Mouse (Mus musculus): ENCODE measurements around the gene Cntfr. TPM values are rescaled to one million over a fixed set of nuclear protein-coding genes. Genes with fewer than 3 reads are reported as not detected.

The Cntfr gene
- polyA plus RNA-seq, 1 experiment from 2014 or later, result 51.6 TPM

- H3K27me3 ChIP-seq (ENCODE audit: insufficient read depth, poor library complexity, severe bottlenecking), result peaks cover 55% of the 10 kb centered on the region
- H3K36me3 ChIP-seq, result peaks cover 20% of the 10 kb centered on the region
- H3K27ac ChIP-seq, result peak overlapping the region; percentile 71; the same call in 1 of the 2 replicates
- H3K4me3 ChIP-seq, result no peak overlapping the region
- H3K9me3 ChIP-seq, result no peaks in the 10 kb centered on the region
- DNase-seq (ENCODE audit: low spot score), result no peak
- H3K4me1 ChIP-seq (replicated peaks), result peaks cover 88% of the 10 kb centered on the region
- 73% methylated on average over 8 of the region's 8 CpGs for WGBS
Measured at GRCm38 (mm10) chr4:41635224-41635623, 61.7 kb downstream of the Cntfr start.

DNA sequence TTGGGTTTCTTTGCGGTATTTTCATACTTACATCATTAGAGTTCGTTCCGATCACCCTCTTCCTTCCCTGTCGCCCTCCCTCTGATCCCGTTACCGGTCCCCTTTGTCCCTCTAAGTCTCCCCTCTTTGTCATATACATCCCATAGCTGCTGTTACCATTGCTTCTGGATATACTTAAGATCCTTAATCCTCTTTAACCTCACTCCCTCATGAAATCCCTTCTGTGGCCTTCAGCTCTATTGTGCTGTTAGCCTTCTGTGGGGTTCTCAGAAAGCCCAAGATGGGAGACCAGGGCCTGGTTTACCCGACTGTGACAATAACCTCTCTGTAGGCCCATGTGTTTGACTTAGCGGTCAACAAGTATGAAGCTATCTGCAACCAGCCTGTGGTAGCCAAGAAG is 62.3 kb downstream of the Cntfr start:
- peaks cover 59% of the 10 kb centered on the region for H3K27me3 ChIP-seq (ENCODE audit: insufficient read depth, poor library complexity, severe bottlenecking)
- no peak overlapping the region for H3K4me3 ChIP-seq

GRCm38 (mm10) chr4:41633001-41633400 is 63.9 kb downstream of the Cntfr start:
- Histone ChIP-seq H3K27me3 (ENCODE audit: insufficient read depth, poor library complexity, severe bottlenecking) (peaks cover 55% of the 10 kb centered on the region), H3K9me3 (no peaks in the 10 kb centered on the region), H3K27ac (no peak overlapping the region), H3K4me3 (no peak overlapping the region), H3K36me3 (peaks cover 13% of the 10 kb centered on the region), H3K4me1 (replicated peaks) (peaks cover 88% of the 10 kb centered on the region)
- 73% methylated on average over 9 of the region's 9 CpGs for WGBS
- no peak for DNase-seq (ENCODE audit: low spot score)

More for the DNA sequence above, 62.3 kb downstream of the Cntfr start:
- Histone ChIP-seq H3K36me3 (peaks cover 20% of the 10 kb centered on the region), H3K4me1 (replicated peaks) (peaks cover 88% of the 10 kb centered on the region), H3K27ac (0 out of 2 replicates have a peak overlapping the region, but pooled peaks have one; percentile 71), H3K9me3 (no peaks in the 10 kb centered on the region)
- DNase-seq (ENCODE audit: low spot score), result no peak
- WGBS, result 93% methylated on average over 8 of the region's 8 CpGs

- WGBS, result 3% methylated on average over 11 of the region's 11 CpGs
- Histone ChIP-seq H3K9me3 (no peaks in the 10 kb centered on the region), H3K27me3 (ENCODE audit: insufficient read depth, poor library complexity, severe bottlenecking) (peaks cover 52% of the 10 kb centered on the region), H3K4me3 (peak overlapping the region; percentile 34), H3K4me1 (replicated peaks) (peaks cover 88% of the 10 kb centered on the region), H3K27ac (peak overlapping the region; percentile 82), H3K36me3 (no peaks in the 10 kb centered on the region)
- peak; percentile 68 for DNase-seq (ENCODE audit: low spot score)
Measured at GRCm38 (mm10) chr4:41631390-41631789, 65.5 kb downstream of the Cntfr start.

GRCm38 (mm10) chr4:41630196-41630595 is 66.7 kb downstream of the Cntfr start:
- 31% methylated on average over 6 of the region's 6 CpGs for whole genome bisulfite sequencing
- no peak for DNase-seq (ENCODE audit: low spot score)
- H3K4me1 ChIP-seq (replicated peaks), result peaks cover 88% of the 10 kb centered on the region

GRCm38 (mm10) chr4:41628202-41628927 is 68.5 kb downstream of the Cntfr start:
- Histone ChIP-seq H3K27ac (peak overlapping the region; percentile 85), H3K27me3 (ENCODE audit: insufficient read depth, poor library complexity, severe bottlenecking) (peaks cover 56% of the 10 kb centered on the region), H3K9me3 (no peaks in the 10 kb centered on the region), H3K4me1 (replicated peaks) (peaks cover 83% of the 10 kb centered on the region), H3K36me3 (no peaks in the 10 kb centered on the region), H3K4me3 (peak overlapping the region; percentile 24; the same call in 1 of the 2 replicates)
- WGBS, result 7% methylated on average over 8 of the region's 8 CpGs
- DNase-seq (ENCODE audit: low spot score), result peak; percentile 78

More at GRCm38 (mm10) chr4:41630196-41630595, 66.7 kb downstream of the Cntfr start:
- Histone ChIP-seq H3K9me3 (no peaks in the 10 kb centered on the region), H3K36me3 (no peaks in the 10 kb centered on the region), H3K27me3 (ENCODE audit: insufficient read depth, poor library complexity, severe bottlenecking) (peaks cover 62% of the 10 kb centered on the region), H3K27ac (peak overlapping the region; percentile 41), H3K4me3 (no peak overlapping the region)

GRCm38 (mm10) chr4:41622071-41622470 is 74.8 kb downstream of the Cntfr start:
- WGBS, result 86% methylated on average over 14 of the region's 14 CpGs
- Histone ChIP-seq H3K27ac (0 out of 2 replicates have a peak overlapping the region, but pooled peaks have one; percentile 43), H3K27me3 (ENCODE audit: insufficient read depth, poor library complexity, severe bottlenecking) (peaks cover 36% of the 10 kb centered on the region), H3K9me3 (no peaks in the 10 kb centered on the region), H3K4me1 (replicated peaks) (peaks cover 41% of the 10 kb centered on the region), H3K4me3 (no peak overlapping the region), H3K36me3 (no peaks in the 10 kb centered on the region)
- DNase-seq (ENCODE audit: low spot score), result no peak

DNA sequence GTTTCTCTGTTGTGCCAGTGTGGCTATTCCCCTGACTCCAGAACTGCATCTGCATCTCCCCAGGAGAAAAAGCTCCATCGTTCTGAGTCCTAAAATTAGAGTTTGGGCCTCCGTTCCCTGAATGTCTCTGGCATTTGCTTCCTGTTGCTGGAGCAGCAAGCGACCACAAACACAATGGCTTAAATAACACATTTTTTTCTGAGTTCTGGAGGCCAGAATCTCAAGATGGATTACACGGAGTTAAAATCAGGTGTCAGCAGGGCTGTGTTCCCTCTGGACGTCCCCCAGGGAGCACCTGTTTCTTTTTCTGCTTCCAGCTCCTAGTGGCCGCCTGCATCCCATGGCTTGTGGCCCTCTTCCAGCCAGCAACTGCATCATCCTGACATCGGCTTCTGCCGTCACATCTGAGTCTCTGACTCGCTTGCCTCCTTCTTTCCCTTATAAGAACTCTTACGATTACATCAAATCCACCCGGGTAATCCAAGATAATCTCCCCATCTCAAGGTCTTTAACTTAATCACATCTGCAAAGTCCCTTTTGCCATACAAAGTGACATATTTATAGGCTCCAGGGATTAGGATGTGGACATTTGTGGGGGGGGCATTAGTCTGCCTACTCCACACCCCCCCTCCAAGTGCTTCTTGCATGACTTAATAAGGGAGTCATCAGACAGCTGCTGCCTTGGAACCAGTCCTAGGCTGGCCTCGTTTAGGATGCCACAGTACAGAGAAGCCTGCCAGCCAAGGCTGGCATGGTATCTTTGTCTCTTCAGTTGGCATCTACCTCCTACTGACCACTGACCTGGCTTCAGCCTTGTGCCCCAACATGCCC is 77.8 kb downstream of the Cntfr start:
- Histone ChIP-seq H3K27ac (no peak overlapping the region), H3K36me3 (no peaks in the 10 kb centered on the region), H3K4me1 (replicated peaks) (peaks cover 32% of the 10 kb centered on the region), H3K27me3 (ENCODE audit: insufficient read depth, poor library complexity, severe bottlenecking) (peaks cover 34% of the 10 kb centered on the region), H3K4me3 (no peak overlapping the region), H3K9me3 (no peaks in the 10 kb centered on the region)
- WGBS, result 62% methylated on average over 12 of the region's 12 CpGs
- no peak for DNase-seq (ENCODE audit: low spot score)

DNA sequence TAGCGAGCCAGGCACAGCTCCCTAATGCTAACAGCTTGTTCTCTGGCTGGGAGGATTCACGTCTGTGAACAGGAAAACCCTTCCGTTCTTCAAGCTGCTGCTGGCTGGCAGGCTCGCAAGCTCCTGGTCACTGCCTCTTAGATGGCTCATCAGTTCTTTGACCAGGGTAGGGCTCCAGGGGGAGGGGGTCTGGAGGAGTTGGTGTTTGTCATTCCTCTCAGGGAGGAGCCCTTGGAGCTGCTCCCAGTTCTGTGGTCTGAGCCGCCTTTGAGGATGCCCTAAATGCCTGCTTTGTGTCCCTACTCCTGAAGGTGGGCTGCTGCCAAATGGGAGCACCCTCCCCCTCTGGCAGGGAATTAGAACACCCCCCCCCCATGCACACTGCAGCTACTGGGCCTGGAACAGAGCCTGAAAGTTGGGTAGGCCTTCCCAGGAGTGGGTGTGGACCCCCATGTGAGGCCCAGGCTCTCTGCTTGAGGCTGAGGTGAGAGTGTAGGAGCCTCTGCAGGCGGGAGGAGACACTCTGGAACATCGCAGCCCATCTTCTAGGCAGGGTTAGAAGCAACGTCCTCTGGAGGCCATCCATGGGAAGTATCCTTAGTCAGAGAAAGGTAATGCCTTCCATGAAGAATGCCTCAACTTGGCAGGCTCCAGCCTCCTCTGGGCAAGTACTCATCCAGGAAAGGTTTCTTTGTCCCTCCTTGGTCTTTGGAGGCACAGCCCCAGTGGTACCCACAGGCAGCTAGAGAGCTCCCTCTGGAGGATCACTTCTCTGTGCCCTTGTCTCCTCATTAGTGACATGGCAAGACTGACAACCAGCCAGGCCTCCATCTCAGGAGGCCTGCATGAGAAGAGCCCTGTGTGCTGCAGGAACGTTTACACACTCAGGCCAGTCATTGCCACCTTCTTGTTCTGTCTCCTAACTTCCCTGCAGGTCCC is 81.0 kb downstream of the Cntfr start:
- no peak for DNase-seq (ENCODE audit: low spot score)
- H3K9me3 ChIP-seq, result no peaks in the 10 kb centered on the region
- peaks cover 52% of the 10 kb centered on the region for H3K4me1 ChIP-seq (replicated peaks)
- H3K27me3 ChIP-seq (ENCODE audit: insufficient read depth, poor library complexity, severe bottlenecking), result peaks cover 31% of the 10 kb centered on the region
- 64% methylated on average over 9 of the region's 9 CpGs for WGBS
- H3K27ac ChIP-seq, result peak overlapping the region; percentile 29
- H3K36me3 ChIP-seq, result no peaks in the 10 kb centered on the region
- H3K4me3 ChIP-seq, result no peak overlapping the region

DNA sequence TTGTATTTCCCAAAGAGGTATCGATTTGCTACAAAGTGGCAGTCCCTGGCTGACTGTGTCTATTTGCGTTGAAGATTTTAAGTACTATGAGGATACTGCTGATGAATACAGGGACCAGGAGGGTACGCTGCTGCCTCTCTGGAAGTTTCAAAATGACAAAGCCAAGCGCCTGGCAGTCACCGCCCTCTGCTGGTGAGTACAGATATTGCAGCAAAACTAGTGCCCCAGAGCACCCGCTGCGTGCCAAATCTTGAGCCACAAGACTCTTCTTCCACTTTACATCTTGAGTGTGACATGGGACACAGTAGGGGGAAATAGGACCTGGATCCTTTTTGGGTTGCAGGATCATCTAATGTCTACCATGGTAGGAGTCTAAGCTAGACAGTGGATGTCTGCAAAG is 82.7 kb downstream of the Cntfr start:
- WGBS, result 12% methylated on average over 7 of the region's 7 CpGs
- peaks cover 55% of the 10 kb centered on the region for H3K4me1 ChIP-seq (replicated peaks)
- H3K36me3 ChIP-seq, result no peaks in the 10 kb centered on the region
- peaks cover 25% of the 10 kb centered on the region for H3K27me3 ChIP-seq (ENCODE audit: insufficient read depth, poor library complexity, severe bottlenecking)
- no peak overlapping the region for H3K27ac ChIP-seq
- peak; percentile 81 for DNase-seq (ENCODE audit: low spot score)
- no peaks in the 10 kb centered on the region for H3K9me3 ChIP-seq
- H3K4me3 ChIP-seq, result no peak overlapping the region

DNA sequence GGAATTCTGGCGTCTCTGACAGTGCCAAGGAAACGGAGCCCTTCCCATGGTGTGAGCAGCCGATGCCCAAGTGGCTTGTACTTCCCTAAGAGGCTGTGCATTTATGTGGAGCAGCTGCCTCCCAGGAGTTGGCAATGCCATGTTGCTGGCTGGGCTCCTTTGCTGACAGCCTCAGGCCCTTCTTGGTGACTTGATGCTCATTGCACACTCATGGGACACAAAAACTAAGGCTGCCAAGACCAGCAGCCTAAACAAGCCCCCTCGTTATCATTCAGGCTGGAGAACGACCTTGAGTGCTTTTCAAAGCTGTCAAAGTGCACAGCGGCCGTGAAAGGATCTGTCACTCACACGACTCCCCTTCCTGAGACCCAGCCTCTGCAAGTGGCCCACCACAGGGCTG is 84.7 kb downstream of the Cntfr start:
- Histone ChIP-seq H3K4me3 (no peak overlapping the region), H3K27ac (peak overlapping the region; percentile 80), H3K36me3 (no peaks in the 10 kb centered on the region), H3K27me3 (ENCODE audit: insufficient read depth, poor library complexity, severe bottlenecking) (peaks cover 24% of the 10 kb centered on the region), H3K9me3 (no peaks in the 10 kb centered on the region), H3K4me1 (replicated peaks) (peaks cover 50% of the 10 kb centered on the region)
- peak; percentile 46 for DNase-seq (ENCODE audit: low spot score)
- WGBS, result 38% methylated on average over 8 of the region's 8 CpGs

DNA sequence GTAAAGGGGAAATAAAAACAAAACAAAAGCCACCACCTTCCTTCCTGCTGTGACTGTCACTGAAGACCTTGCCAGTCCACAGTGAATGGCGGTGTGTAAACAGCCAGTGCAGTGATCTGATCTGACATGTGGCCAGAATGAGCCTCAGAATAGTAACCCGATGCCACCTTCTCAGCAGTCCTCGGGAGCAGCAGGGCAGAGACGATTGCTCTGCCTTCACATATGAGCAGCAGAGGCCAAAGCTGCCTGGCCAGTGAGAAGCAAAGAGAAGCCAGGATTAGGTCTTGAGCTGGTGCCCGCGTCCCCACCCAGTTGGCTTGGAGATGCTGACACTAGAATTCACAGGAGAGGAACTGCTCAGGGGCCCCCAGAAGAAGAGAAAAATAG is 86.3 kb downstream of the Cntfr start:
- 34% methylated on average over 6 of the region's 6 CpGs for WGBS
- Histone ChIP-seq H3K9me3 (no peaks in the 10 kb centered on the region), H3K36me3 (no peaks in the 10 kb centered on the region), H3K27me3 (ENCODE audit: insufficient read depth, poor library complexity, severe bottlenecking) (peaks cover 9% of the 10 kb centered on the region), H3K4me1 (replicated peaks) (peaks cover 42% of the 10 kb centered on the region), H3K4me3 (no peak overlapping the region), H3K27ac (peak overlapping the region; percentile 80)
- no peak for DNase-seq (ENCODE audit: low spot score)

Measured in hindbrain, embryonic 10.5 days (tissue).